Mouse (Mus musculus): ENCODE data around the gene Gm3476. TPM values are rescaled to one million over a fixed set of nuclear protein-coding genes. Genes with fewer than 3 reads are reported as not detected.
"Not testable (repeated sequence)": the region's sequence is repeated elsewhere in the genome, so short reads cannot be mapped to it uniquely, and the experiment has no call there.

The Gm3476 gene
- total RNA-seq (2021) = not detected

DNA sequence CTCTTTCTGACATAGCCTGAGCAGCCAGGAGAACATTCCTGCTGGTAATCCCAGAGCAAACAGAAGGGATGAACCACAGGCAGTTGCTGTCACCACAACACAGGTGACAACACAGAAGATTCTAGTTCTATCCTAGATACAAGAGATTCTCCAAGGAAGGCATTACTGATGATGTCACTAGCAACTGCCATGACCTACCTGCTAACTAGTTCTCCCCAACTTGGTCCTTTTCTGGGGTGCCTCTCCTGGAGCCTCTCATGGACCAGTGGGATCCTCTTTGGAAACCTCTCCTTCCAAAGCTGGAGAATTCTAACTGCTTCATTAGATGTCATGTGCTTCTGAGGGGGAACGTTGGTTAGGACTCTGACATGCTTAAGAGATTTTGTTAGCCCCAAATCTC, at the start of gene Gm3476:
Gm3476 (minus strand) TSS at position 101 of the 400 bp plus-strand sequence.
- not testable (repeated sequence) for DNase-seq (ENCODE audit: extremely low spot score in 1 of 2, low spot score in 1 of 2)

DNA sequence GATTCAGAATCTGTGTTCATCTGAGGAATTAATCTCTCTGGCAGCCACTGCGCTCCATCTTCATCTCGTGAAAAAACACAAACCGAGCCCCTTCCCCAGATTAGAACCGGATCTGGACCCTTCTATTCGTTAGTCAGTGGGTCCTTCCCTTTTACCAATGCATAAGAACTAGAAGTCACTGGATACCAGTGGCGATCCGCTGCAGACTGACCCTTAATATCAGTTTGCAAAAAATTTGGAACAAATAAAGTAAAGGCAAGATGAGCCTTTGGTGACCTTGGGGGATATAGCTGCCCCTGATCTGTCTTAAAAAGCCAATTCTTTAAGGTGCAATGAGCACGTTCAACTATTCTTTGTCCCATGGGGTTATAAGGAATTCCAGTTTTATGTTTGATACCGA, 37.9 kb upstream of the Gm3476 start:
- DNase-seq (ENCODE audit: extremely low spot score in 1 of 2, low spot score in 1 of 2) = not testable (repeated sequence)

DNA sequence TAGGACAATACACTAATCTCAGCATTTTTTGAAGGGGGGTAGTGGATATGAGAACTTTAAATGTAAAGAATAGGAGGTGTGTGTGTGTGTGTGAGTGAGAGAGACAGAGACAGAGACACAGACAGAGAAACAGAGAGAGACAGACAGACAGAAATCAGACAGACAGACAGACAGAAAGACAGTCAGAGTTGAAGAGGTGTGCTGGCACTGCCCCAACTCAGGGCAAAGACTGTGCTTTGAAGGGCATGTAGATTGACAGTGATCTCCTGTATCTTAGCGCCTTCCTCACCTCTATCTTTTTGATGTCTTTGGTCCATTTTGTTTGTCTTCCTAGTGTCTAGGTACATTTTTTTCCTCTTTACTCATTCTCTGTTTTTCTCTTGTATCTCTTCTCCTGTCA, 35.5 kb upstream of the Gm3476 start:
- DNase-seq (ENCODE audit: extremely low spot score in 1 of 2, low spot score in 1 of 2) = not testable (repeated sequence)

DNA sequence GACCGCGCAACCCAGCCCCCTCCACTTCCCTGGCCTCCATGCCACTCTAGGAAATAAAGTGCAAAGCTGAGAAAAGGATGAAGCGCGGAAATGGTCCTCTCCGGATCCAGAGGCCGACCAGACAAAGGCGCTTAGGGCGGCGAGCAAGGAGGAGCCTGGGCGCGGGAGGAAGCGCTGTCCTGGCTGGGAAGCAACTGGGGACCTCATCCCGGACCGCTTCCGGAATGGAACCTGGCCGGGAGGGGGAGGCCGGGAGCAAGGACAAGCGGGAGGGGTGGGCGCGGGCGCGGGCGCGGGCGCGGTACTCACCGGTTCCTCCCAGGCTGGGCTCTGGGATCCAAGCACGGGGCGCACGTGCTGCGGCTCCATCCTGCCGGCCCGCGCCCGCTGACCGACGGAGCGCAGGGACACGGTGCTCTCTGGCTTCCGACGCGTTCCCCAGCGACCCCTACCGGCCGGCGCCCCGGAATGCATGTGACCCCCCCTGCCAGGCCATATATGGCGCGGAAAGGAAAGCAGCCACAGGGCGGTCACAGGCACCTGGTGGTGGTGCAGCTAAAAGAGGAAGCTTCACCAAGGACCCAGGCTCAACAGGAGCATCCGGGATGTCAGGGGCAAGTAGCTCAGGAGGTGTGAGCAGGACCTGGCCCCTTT, 17.2 kb downstream of the Gm3476 start, which contains the start of gene Gm3468:
Gm3468 (minus strand) TSS at position 394 of the 654 bp plus-strand sequence.
- peak; percentile 46 to 51 for DNase-seq (ENCODE audit: extremely low spot score in 1 of 2, low spot score in 1 of 2)

DNA sequence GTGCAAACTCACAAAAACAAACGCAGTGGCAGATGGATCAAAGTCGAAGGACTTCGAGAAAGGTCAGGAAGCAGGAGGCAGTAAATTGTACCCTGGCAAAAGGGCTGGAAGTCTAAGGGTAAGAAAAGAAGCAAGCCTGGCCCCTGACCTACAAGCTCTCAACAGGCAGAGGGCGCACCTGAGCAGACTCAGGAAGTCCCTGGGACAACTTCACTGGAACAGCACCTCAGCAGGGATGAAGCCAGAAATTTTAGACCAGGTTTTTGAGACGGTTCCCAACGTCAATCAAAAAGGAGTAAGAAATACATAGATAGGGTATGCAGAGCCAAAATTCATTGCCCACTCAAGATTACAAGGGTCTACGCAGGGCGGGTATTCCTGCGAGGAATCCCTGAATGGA, 18.1 kb downstream of the Gm3476 start:
- DNase-seq (ENCODE audit: extremely low spot score in 1 of 2, low spot score in 1 of 2) = not testable (repeated sequence)

DNA sequence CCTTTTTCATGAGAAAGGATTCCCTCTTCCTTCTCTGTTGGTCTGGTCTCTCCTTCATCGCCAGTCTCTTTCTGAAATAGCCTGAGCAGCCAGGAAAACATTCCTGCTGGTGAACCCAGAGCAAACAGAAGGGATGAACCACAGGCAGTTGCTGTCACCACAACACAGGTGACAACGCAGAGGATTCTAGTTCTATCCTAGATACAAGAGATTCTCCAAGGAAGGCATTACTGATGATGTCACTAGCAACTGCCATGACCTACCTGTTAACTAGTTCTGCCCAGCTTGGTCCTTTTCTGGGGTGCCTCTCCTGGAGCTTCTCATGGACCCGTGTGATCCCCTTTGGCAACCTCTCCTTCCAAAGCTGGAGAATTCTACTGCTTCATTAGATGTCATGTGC, 31.8 kb downstream of the Gm3476 start, which contains the start of gene Gm8206:
Gm8206 (minus strand) TSS at position 101 of the 400 bp plus-strand sequence.
- DNase-seq (ENCODE audit: extremely low spot score in 1 of 2, low spot score in 1 of 2) = not testable (repeated sequence)

DNA sequence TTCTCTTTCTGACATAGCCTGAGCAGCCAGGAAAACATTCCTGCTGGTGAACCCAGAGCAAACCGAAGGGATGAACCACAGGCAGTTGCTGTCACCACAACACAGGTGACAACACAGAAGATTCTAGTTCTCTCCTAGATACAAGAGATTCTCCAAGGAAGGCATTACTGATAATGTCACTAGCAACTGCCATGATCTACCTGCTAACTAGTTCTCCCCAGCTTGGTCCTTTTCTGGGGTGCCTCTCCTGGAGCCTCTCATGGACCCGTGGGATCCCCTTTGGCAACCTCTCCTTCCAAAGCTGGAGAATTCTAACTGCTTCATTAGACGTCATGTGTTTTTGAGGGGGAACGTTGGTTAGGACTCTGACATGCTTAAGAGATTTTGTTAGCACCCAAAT, 67.4 kb downstream of the Gm3476 start, which contains the start of gene Gm6337:
Gm6337 (minus strand) TSS at position 101 of the 400 bp plus-strand sequence.
- not testable (repeated sequence) for DNase-seq (ENCODE audit: extremely low spot score in 1 of 2, low spot score in 1 of 2)

Other genes with a start within 250 kb of the Gm3476 start
- gene Gm8237, start 245.4 kb downstream of the Gm3476 start, total RNA-seq (2021) = 1 to 10 TPM in 1 of 2 experiments, under 1 TPM in 1; 0.98 to 1.1 TPM
- gene Gm3248, start 164.1 kb downstream of the Gm3476 start, total RNA-seq (2021) = 1 to 10 TPM; 1.1 TPM
- not detected for gene Gm3453, start 146.7 kb downstream of the Gm3476 start, total RNA-seq (2021)
- not detected for gene Gm6337, start 67.5 kb downstream of the Gm3476 start, total RNA-seq (2021)
- under 1 TPM; 0.34 to 0.42 TPM for gene Gm8206, start 31.9 kb downstream of the Gm3476 start, total RNA-seq (2021)
- gene Gm3468, start 17.1 kb downstream of the Gm3476 start, total RNA-seq (2021) = 1 to 10 TPM in 1 of 2 experiments, under 1 TPM in 1; 0.66 to 1.5 TPM
- 1 to 10 TPM; 1.0 to 1.2 TPM for gene Gm21560, start 93.5 kb upstream of the Gm3476 start, total RNA-seq (2021)
- gene Gm3411, start 161.4 kb upstream of the Gm3476 start, total RNA-seq (2021) = 1 to 10 TPM; 1.9 to 2.8 TPM
- gene Gm21103, start 179.0 kb upstream of the Gm3476 start, total RNA-seq (2021) = not detected
- not detected for gene Gm3618, start 217.9 kb upstream of the Gm3476 start, total RNA-seq (2021)